In genomic region chr1:170764798-170765197, GRCm38 (mm10) we compare ENCODE assay signal across 15 mouse cellular contexts.
DNase-seq lines count a peak whose midpoint lies in the region; TF ChIP-seq lines count a peak whose summit lies in the region.
"Had no signal": no experiment of that assay in that cellular context is flagged by ENCODE, and none has a peak within 500 bp of the region (broad histone marks: within the 10 kb centered on the region; RNA-seq: fewer than 3 reads in every experiment).

No protein-coding gene starts in this region.

- TF ChIP-seq RAD21 in MEL (IDR thresholded peaks at IDR 0.05; ENCODE audit: low read depth, low read length) = no peak

- no peaks in the 10 kb centered on the region for H3K9me3 ChIP-seq in MEL (replicated peaks; ENCODE audit: insufficient read depth, low read length)

- H3K9ac ChIP-seq in MEL (ENCODE audit: control insufficient read depth, low read depth, low read length, poor library complexity, severe bottlenecking) = no peak overlapping the region

- no peaks in the 10 kb centered on the region for H3K79me2 ChIP-seq in MEL (ENCODE audit: control insufficient read depth, insufficient read depth, low read length, poor library complexity)

- no peaks in the 10 kb centered on the region; a peak in 1 of 4 replicates for H3K4me1 ChIP-seq in MEL (ENCODE audit: control insufficient read depth in 1 of 2, insufficient read depth in 2 of 2, low read length in 2 of 2)

- TF ChIP-seq CTCF in MEL (IDR thresholded peaks at IDR 0.05 in 2 of 3, conservative IDR thresholded peaks at IDR 0.05 in 1 of 3; ENCODE audit: control insufficient read depth in 1 of 3, insufficient read depth in 1 of 3, low read depth in 2 of 3, low read length in 3 of 3, poor library complexity in 1 of 3, severe bottlenecking in 1 of 3) = no peak

- no peak overlapping the region for H3K4me3 ChIP-seq in MEL (ENCODE audit: control insufficient read depth in 1 of 2, insufficient read depth in 1 of 2, low read depth in 2 of 2, low read length in 2 of 2)

- TF ChIP-seq EP300 in MEL (IDR thresholded peaks at IDR 0.05; ENCODE audit: low read depth in 1 of 2, low read length in 2 of 2) = peak in 1 of 2 experiments; percentile 51; a peak in 1 of 4 replicates

- peak; percentile 28 for DNase-seq in MEL (ENCODE audit: low read depth, low spot score)
- DNase-seq in ovary, adult 18-20 months (ENCODE audit: low spot score) = no peak
- DNase-seq: adrenal gland, adult 2 months; adrenal gland, adult 8-10 months; adrenal gland, postnatal 10 days; adrenal gland, postnatal 14 days; adrenal gland, postnatal 25 days; adrenal gland, postnatal 36 days; cerebellum, adult 11 months; cerebellum, adult 11-12 months; cerebellum, adult 18-20 months; cerebellum, adult 2 months; cerebellum, adult 8-10 months had no signal

- H3K27ac ChIP-seq in MEL (ENCODE audit: control insufficient read depth, low read depth, low read length) = no peak overlapping the region

- no peaks in the 10 kb centered on the region for H3K27me3 ChIP-seq in MEL (ENCODE audit: control insufficient read depth in 1 of 2, insufficient read depth in 2 of 2, low read length in 2 of 2)
- H3K27me3 ChIP-seq: CH12.LX, Patski had no signal

- peaks cover 2 to 5% of the 10 kb centered on the region in 2 experiments for H3K36me3 ChIP-seq in MEL (ENCODE audit: control insufficient read depth in 1 of 2, insufficient read depth in 2 of 2, low read length in 2 of 2)

- TF ChIP-seq POLR2A in MEL (IDR thresholded peaks at IDR 0.05; ENCODE audit: control insufficient read depth in 1 of 2, insufficient read depth in 1 of 2, low read depth in 1 of 2, low read length in 2 of 2, poor library complexity in 1 of 2) = no peak

TF ChIP-seq in MEL, 35 proteins besides CTCF, POLR2A, EP300 and RAD21:
- TF ChIP-seq MAZ (IDR thresholded peaks at IDR 0.05; ENCODE audit: low read depth, low read length) = no peak
- TF ChIP-seq GATA1 (IDR thresholded peaks at IDR 0.05; ENCODE audit: low read depth, low read length) = peak; percentile 52; the same call in 1 of the 2 replicates
TF ChIP-seq in MEL: peak in this region for 1.
